Mouse (Mus musculus): Measurements from ENCODE around the gene Rfxap.
A peak's percentile ranks its signal among the peaks of the same experiment; 100 is the strongest.

DNA sequence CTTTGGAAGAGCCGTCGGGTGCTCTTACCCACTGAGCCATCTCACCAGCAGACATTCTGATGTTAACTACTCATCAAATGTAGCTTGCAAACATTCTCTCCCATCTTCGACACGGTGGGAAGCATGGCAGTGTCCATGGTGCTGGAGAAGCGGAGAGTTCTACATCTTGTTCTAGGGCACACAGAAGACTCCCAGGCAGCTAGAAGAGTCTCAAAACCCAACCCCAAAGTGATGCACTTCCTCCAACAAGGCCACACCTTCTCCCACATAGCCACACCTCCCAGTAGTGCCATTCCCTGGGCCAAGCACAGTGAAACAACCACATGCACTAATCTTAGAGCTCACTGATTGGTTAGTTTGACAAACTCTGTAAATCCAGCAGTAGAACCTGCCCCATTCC is 1.5 kb upstream of the Rfxap start:
- TF ChIP-seq POLR2A (IDR thresholded peaks at IDR 0.05; ENCODE audit: insufficient read length, low read depth): no peak
- no peak for TF ChIP-seq TCF12 (IDR thresholded peaks at IDR 0.05; ENCODE audit: insufficient read depth, poor library complexity, severe bottlenecking)
- no peak for TF ChIP-seq MAX (IDR thresholded peaks at IDR 0.05; ENCODE audit: low read depth)
- peak; percentile 47 for TF ChIP-seq REST (IDR thresholded peaks at IDR 0.05; ENCODE audit: insufficient read depth, insufficient read length)
- TF ChIP-seq MYOG (IDR thresholded peaks at IDR 0.05; ENCODE audit: control insufficient read depth in 1 of 3, insufficient read depth in 1 of 3, insufficient read length in 2 of 3, low read depth in 2 of 3): no peak
- no peak for TF ChIP-seq SRF (IDR thresholded peaks at IDR 0.05; ENCODE audit: control insufficient read depth, insufficient read length, low read depth)

Data from myocyte (in vitro differentiated cells).